Mouse (Mus musculus): ENCODE measurements around the gene Gsk3a. TPM values are rescaled to one million over a fixed set of nuclear protein-coding genes. Genes with fewer than 3 reads are reported as not detected.

The Gsk3a gene
- total RNA-seq, 4 experiments from 2014 or later = 99.2 to 107 (median 104) TPM

GRCm38 (mm10) chr7:25220457-25221101, 17.1 kb downstream of the Gsk3a start, which contains the start of gene Dedd2:
Dedd2 (minus strand) TSS chr7:25220615.
- DNase-seq = peak; percentile 72

- DNase-seq = peak; percentile 97
Observed at GRCm38 (mm10) chr7:25219756-25220456, 17.7 kb downstream of the Gsk3a start.

DNA sequence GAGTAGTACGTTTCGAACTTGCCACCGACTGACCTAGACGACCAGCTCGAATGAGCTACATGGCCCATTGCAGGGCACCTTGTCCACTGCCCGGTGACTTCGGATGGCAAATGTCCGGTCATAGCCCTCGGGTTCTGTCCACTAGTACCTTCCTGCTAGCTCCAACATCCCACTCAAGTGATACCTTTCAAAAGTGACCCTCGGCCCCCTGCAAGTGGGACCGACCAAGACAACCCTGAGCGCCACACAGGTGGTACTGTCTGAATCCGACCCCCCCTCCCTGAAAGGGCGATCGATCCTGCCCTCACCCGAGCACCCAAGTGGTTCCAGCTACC, 18.3 kb downstream of the Gsk3a start:
- no peak for DNase-seq

- no peak for DNase-seq
Observed at GRCm38 (mm10) chr7:25218705-25219415, 18.8 kb downstream of the Gsk3a start.

GRCm38 (mm10) chr7:25217653-25218395, 19.8 kb downstream of the Gsk3a start:
- no peak for DNase-seq

GRCm38 (mm10) chr7:25214172-25214571, 23.5 kb downstream of the Gsk3a start:
- no peak for DNase-seq

DNA sequence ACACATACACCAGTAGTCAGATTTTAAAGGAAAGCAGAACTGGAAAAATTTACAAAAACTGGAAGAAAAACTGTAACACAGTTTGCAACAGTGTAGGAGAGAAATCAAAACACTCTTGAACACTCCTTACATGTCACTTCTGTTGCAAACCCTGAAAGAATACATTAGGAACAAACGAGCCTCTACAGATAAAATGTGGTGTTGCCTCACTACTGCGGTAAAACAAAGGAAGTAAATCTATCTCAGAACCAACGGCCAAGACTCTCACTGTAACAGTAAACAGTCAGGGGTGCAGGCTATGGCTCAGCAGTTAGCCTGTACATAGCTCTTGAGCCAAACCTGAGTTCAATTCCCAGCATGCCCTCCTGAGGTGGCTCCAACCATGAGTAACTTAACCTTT, 24.6 kb downstream of the Gsk3a start:
- no peak for DNase-seq

- DNase-seq = no peak
Observed at GRCm38 (mm10) chr7:25210482-25210881, 27.2 kb downstream of the Gsk3a start.

- no peak for DNase-seq
Observed at GRCm38 (mm10) chr7:25209161-25209622, 28.5 kb downstream of the Gsk3a start.

- DNase-seq = no peak
Observed at GRCm38 (mm10) chr7:25206094-25206830, 31.4 kb downstream of the Gsk3a start.

DNA sequence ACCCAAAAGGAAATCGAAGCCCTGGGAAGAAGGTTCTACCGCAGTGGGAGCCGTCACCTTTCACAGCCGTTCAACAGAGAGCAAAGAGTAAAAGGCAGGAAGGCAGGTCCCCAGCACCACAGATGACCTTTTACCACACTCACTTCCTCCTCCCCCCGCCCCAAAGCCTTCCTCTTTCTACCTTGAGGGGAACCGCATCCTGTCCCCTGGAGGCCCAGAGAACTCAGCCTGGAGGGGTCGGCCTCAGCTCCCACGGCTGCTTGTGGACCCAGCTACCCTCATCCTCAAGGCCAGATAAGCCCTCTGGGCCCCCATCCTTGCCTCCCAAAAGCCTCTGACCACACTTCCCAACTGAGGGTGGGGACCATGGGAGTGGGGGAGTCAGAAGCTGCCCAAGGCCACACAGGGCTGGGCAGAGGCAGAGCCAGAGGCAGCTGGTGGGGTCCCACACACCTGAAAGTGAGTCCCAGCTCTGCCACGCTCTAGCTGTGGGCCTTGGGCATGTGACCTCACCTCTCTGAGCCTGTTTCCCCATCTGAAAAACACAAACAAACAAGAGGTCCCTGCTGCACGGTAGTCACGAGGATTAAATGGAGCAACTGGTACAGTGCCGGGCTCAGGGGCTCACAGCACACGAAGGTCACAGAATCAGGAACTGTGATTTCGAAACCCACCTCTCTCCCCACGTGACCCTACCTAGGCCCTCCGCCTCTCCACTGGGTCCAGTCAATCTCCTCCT, 32.1 kb downstream of the Gsk3a start:
- DNase-seq = no peak

DNA sequence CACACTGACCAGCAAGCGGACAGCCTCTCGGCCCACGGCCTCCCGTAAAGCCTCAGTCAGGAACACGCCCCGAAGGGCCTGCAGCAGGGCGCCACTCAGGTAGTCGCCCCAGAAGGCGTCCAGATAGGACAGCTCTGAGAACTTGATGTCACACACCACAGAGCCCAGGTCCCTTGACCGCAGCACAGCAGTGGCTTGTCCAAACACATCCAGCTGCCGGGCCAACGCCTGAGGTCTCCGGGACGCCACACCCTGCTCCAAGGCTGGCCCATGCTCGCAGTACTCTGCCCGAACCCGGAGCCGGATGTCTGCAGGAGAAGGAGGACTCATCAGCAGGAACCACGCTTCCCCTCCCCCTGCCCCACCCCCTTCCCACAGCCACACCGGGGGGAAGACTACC, 34.0 kb downstream of the Gsk3a start:
- DNase-seq = no peak

DNA sequence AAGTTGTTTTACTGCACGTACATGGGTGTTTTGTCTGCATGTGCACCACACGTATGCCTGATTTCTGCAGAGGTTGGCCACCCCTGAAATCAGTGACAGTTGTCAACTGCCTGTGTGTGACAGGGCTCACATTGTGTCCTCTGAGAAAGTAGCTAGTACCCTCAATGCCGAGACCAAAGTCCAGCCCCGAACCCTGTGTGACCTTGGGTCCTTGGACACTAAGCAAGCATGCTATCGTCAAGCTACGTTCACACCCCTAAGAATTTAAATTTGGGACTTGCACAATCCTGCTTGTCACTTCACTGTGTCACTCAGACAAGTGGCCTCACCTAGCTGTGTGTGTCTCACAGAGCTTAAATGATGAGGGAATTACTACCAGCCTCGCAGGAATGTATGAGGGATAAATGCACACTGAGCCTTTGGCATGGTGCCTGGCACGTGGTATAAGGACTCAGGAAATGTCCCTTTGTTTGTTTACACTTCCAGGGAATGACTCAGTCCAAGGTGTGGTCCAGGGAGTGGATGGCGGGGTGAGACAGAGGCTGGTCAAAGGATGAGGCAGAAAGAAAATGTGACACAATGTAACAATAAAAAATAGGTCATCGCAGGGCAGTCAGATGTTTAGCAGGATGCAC, 40.1 kb downstream of the Gsk3a start:
- DNase-seq = no peak

- DNase-seq = no peak
Observed at GRCm38 (mm10) chr7:25196107-25196506, 41.5 kb downstream of the Gsk3a start.

DNA sequence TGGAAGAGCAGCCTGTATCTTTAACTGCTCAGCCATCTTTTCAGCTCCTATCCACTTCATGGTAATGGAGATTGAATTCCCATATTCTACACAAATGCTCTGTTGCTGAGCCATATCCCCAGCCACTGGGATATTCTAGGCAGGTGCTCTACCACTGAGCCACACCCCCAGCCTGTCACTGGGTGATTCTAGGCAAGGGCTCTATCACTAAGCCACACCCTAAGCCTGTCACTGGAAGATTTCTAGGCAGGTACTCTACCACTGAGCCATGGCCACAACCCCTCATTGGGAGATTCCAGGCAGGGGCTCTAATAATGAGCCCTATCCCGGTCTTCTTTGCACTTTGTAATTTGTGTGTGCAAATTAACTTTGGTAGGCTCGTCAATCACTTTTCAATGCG, 42.5 kb downstream of the Gsk3a start:
- DNase-seq = no peak

- DNase-seq = no peak
Observed at GRCm38 (mm10) chr7:25192110-25192509, 45.5 kb downstream of the Gsk3a start.

DNA sequence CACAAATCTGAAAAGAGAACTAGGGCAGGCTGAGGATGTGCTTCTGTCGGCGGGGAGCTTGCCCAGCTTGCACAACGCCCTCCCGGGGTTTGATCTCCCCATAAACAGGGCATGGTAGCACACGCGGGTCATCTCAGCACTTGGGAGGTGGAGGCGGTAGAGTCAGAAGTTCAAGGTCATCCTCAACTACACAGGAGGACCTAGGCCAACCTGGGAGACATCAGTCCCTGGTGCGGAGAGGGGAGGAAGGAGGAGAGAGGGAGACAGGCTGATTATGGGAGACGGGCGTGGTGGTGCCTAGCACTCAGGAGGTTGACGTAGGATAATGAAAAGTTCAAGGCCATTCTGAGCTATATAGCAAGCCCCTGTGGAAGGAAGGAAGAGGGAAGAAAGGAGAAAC, 46.8 kb downstream of the Gsk3a start:
- no peak for DNase-seq

DNA sequence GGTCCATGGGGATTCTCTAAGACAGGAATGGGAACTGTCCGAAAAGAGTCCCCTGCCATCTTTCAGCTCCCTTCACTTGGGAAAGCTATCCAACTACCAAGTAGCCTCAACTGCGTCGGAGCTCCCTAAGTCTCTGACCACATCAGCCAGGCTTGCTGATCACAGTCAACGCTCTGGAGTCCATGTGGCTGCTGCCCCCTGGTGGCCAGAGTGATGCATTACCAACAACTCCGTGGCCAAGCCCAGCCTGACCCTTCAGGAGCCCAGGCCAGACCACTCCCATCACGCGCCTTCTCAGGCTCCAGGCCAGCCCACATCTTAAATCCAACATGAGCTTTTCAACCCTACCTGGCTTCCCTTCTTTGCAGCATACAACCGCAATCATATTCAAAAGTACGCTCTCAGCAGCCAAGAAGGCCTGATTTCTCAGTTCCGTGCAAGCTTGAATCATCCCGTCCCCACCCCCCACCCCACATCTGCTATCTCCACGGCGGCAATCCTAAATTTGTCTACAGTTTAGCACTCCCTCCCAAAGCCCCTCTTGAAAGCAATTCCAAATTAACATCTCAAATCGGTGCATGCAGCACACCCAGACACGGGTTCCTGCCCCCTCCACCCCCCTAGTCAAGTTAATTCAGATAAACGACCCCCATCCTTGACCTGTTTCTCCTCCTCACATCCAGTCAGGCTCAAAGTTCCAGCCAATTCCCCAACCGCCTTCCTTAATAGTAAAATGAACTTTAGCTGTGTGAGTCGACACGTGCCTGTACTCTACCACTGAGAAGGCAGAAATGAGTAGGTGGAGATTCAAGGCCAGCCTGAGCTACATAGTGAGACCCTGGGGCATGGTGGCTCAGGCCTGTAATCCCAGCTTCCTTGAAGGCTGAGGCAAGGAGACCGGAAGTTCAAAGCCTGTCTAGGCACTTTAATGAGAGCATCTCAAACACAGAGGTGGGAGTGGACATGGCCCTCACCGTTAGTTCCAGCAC, 49.7 kb downstream of the Gsk3a start:
- peak; percentile 69 for DNase-seq

DNA sequence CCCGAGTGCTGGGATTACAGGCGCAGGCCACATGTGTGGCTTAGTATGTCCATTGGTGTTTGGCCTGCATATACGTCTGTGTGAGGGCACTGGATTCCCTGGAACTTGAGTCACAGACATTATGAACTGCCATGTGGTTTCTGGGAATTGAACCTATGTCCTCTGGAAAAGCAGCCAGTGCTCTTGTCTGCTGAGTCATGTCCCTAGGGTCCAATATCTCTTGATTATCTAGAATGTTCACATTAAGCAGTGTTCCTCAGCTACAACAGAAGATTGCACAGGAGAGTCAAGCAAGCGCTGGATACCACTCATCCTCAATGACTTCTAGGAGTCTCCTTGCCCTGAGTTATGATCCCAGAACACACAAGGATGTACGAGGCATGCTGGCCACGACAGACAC, 53.6 kb downstream of the Gsk3a start:
- no peak for DNase-seq

DNA sequence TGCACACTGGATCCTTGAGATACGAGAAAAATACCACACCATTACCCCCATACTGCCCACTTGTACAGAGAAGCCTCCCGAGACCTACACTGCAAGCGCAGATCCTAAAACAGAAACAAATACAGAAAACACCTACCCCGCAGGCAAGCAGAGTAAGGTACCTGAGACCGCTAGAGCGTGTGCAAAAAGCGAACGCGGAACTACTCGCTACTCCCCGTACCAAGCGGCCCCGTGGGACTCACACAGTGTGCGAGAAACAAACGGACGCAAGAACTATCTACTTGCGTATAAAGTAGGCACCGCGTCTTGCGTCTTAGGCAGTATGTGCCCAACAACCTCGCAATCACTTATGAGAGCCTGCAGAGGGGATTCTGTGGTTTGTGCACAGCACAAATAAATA, 55.8 kb downstream of the Gsk3a start:
- no peak for DNase-seq
